Mouse (Mus musculus): ENCODE measurements around the gene 1700020A23Rik.

DNA sequence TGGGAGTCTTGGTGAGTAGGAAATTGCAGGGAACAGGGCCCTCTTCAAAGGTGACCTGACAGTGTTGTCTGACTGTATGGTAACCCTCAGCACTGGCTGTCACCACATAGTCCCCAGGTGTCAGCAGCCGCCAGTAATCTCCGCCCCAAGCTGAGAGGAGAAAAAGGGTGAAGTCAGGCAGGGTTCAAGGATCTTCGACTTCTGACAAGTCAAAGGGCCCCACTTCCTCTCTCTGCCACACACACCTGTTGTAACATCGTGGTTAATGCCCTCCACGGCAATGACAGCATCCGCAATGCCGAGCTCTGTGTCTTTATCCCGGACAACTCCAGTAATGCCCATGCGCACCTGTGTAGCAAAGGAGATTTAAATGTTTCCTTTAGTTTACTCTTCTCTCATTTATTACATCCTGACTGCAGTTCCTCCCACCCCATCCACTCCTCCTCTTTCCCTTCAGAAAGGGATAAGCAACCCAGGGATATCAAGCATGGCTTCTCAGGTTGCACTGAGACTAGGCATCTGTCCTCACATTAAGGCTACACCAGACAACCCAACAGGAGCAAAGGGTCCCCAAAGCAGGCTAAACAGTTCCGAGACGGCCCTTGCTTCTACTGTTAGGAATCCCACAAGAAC, 13.9 kb upstream of the 1700020A23Rik start:
- TF ChIP-seq CTCF (IDR thresholded peaks at IDR 0.05; ENCODE audit: control insufficient read depth, insufficient read depth, low read length) (no peak), POLR2A (IDR thresholded peaks at IDR 0.05; ENCODE audit: borderline replicate concordance, control insufficient read depth, low read depth, low read length) (no peak)
